Mouse (Mus musculus) embryonic facial prominence, embryonic 12.5 days (tissue): ENCODE measurements around the gene Rnf220. TPM values are rescaled to one million over a fixed set of nuclear protein-coding genes. Genes with fewer than 3 reads are reported as not detected.

Source experiments
- ATAC-seq: fragments of 200-750 bp; cut with Nextera tagmentation; 2 replicates; pipeline ENCODE4 v1.8.0; 2017; ENCODE audit not compliant: insufficient number of reproducible peaks, insufficient read depth, low FRiP score, low TSS enrichment
- H3K27ac ChIP-seq: fragments of 300-500 bp; sonication (generic); 2 replicates; pipeline ENCODE4 v1.5.1; 2016; ENCODE audit warnings: mild to moderate bottlenecking
- H3K27me3 ChIP-seq: fragments of 300-500 bp; sonication (generic); 2 replicates; pipeline ENCODE4 v1.6.1; 2016; ENCODE audit warnings: mild to moderate bottlenecking, moderate library complexity
- H3K36me3 ChIP-seq: fragments of 300-500 bp; sonication (generic); 2 replicates; pipeline ENCODE4 v1.6.1; 2016; ENCODE audit warnings: mild to moderate bottlenecking
- H3K4me1 ChIP-seq: fragments of 300-500 bp; sonication (generic); 2 replicates; pipeline ENCODE4 v1.6.1; 2016
- H3K4me2 ChIP-seq: fragments of 300-500 bp; sonication (generic); replicated peaks from 2 replicates; pipeline ENCODE4 v1.6.1; 2016; ENCODE audit warnings: mild to moderate bottlenecking, moderate library complexity
- H3K4me3 ChIP-seq: fragments of 300-500 bp; sonication (generic); 2 replicates; pipeline ENCODE4 v1.5.1; 2016; ENCODE audit warnings: mild to moderate bottlenecking
- H3K9ac ChIP-seq: fragments of 300-500 bp; sonication (generic); 2 replicates; pipeline ENCODE4 v1.6.1; 2016; ENCODE audit warnings: mild to moderate bottlenecking, moderate library complexity
- H3K9me3 ChIP-seq: fragments of 300-500 bp; sonication (generic); 2 replicates; pipeline ENCODE4 v1.6.1; 2016; ENCODE audit warnings: mild to moderate bottlenecking, moderate library complexity
- WGBS: fragments of 180-500 bp; shearing (Covaris S2); methylation state at CpG from one replicate; pipeline ENCODE4 v1.1.7; 2016; 5-methylcytosine and 5-hydroxymethylcytosine counted together
- polyA plus RNA-seq: library from polyadenylated mRNA; unstranded; fragments of >200 nt; fragmentation: Nextera tagmentation; extraction: Ambion mirVana; gene quantifications from 2 replicates; pipeline ENCODE4 v1.2.1, GENCODE M21; 2016

The Rnf220 gene
- polyA plus RNA-seq, 1 experiment from 2014 or later, result 107 TPM

DNA sequence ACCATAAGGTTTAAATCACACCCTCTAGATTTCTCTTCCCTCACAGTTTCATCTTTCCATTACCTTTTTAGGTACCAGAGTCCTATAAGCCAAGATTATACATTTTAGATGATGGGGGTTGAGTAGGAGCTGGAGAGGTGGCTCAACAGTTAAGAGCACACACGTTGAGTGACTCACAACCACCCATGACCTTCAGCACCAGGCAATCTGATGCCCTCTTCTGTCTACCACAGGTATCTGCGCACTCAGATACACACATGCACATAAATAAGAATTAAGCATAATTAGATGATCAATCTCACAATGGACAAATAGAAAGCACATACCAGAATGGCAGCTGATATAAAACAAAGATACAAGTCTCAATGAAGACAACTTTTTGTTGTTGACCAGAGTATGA is 24.5 kb upstream of the Rnf220 start:
- no peaks in the 10 kb centered on the region for H3K27me3 ChIP-seq
- H3K4me2 ChIP-seq, result no peak overlapping the region
- WGBS, result 70% methylated on average over 2 of the region's 2 CpGs
- no peak overlapping the region for H3K9ac ChIP-seq
- no peak overlapping the region for H3K27ac ChIP-seq
- no peaks in the 10 kb centered on the region for H3K9me3 ChIP-seq
- ATAC-seq, result no peak
- no peaks in the 10 kb centered on the region for H3K36me3 ChIP-seq
- H3K4me1 ChIP-seq, result no peaks in the 10 kb centered on the region
- H3K4me3 ChIP-seq, result no peak overlapping the region

DNA sequence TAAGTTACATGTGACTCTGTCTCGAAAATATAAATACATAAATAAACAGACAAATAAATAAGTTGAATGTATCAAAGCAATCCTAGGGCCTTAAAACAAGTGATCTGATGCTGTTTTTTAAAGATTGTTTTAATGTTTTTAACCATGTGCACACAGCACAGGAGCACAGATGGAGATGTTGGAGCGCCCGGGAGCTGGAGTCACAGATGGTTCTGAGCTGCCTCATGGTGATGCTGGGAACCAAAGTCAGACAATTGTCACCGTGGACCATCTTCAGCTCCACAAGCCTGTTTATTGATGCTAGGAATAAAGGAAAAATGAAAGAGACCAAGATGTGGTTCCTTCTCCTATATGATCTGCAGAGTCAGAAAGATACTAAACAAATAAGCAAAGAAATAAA is 21.4 kb upstream of the Rnf220 start:
- Histone ChIP-seq H3K4me3 (no peak overlapping the region), H3K27ac (no peak overlapping the region), H3K9ac (no peak overlapping the region), H3K4me1 (no peaks in the 10 kb centered on the region), H3K4me2 (no peak overlapping the region), H3K36me3 (no peaks in the 10 kb centered on the region), H3K27me3 (0 out of 2 replicates have a peak, but pooled peaks cover 3% of the 10 kb centered on the region), H3K9me3 (no peaks in the 10 kb centered on the region)
- WGBS, result 79% methylated on average over 4 of the region's 4 CpGs
- ATAC-seq, result no peak

DNA sequence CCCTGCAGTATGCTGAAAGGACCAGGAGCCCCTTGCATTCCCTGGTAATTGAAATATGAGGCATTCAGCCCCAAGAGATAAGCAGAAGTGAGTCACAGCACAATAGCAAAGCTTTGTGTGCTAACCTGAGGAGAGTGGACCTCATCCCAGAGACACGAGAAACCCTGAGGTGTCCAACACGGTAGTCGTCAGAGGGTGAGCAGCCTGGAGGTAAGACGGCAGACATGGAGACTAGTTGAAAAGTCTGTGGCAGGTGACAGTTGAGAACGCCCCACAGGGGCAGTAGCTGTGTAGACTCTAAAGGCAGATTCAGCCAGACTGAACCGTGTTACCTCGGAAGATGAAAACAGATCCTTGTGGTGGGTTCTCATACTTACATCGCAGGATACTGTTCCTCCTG is 2.2 kb upstream of the Rnf220 start:
- Histone ChIP-seq H3K9ac (no peak overlapping the region), H3K27ac (no peak overlapping the region), H3K36me3 (no peaks in the 10 kb centered on the region), H3K4me1 (peaks cover 21% of the 10 kb centered on the region), H3K4me2 (no peak overlapping the region), H3K27me3 (peaks cover 26% of the 10 kb centered on the region), H3K9me3 (peaks cover 5% of the 10 kb centered on the region; the same call in 1 of the 2 replicates), H3K4me3 (no peak overlapping the region)
- 84% methylated on average over 8 of the region's 8 CpGs for WGBS
- no peak for ATAC-seq

DNA sequence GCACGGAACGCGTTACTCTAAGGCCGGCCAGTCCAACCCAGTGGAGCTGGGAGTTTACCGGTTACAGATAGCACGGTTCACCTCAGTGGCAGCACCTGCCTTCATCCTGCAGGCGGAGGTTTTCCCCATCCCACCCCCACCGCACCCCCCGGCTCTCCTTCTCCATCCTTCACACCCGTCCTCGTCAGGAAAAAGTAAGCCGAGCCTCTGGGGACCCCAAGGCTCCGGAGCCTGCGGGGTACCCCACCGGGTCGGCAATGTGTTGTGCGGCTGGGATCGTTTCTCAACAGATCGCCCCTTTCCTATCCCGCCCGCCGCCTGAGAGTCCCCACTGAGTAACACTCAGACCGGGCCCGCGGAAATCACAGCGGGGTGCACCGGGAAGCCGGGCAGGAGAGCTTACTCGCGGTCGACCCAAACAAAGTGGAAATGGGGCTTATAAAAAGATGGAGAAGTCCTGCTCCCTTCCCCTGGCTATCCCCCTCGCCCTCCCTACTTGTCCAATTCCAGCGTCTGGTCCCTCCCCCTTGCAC is 917 bp downstream of the Rnf220 start:
- Histone ChIP-seq H3K36me3 (no peaks in the 10 kb centered on the region), H3K9ac (peak overlapping the region; percentile 52), H3K4me1 (peaks cover 24% of the 10 kb centered on the region), H3K27me3 (peaks cover 47% of the 10 kb centered on the region), H3K4me2 (peak overlapping the region; percentile 94), H3K4me3 (peak overlapping the region; percentile 45), H3K9me3 (no peaks in the 10 kb centered on the region), H3K27ac (no peak overlapping the region)
- WGBS, result under 1% methylated on average over 33 of the region's 33 CpGs
- ATAC-seq, result 0 out of 2 replicates have a peak, but pooled peaks have one; percentile 35

DNA sequence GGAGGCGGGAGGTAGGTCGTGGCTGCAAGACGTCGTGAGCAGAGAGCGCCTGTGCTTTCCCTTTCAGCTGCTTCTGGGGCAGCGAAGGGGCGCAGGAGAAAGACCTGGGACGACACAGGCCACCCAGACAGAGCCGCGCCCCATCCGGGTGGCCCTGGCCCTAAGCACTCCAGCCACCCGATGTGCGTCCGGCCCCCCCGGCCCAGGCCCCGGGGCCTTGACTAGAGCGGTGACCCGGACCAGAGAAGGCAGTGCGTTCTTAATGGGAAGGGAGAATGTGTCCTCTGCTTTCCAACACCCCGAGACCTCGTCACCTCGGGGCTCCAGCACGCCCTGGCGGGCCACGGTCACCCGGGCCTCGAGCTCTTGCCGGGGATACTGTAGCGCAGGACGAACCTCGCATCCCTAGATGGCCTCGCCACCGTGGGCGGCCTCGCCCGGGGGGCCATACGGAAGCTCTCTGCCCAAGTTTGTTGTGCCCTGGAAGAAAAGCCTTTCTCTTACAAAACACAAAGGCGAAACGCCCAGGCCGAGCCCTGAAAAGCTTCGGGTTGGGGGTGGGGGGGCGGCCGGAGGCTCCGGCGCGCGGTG is 1.8 kb downstream of the Rnf220 start:
- H3K4me2 ChIP-seq, result peak overlapping the region; percentile 94
- peaks cover 24% of the 10 kb centered on the region for H3K4me1 ChIP-seq
- peak overlapping the region; percentile 32 for H3K9ac ChIP-seq
- no peak overlapping the region for H3K27ac ChIP-seq
- under 1% methylated on average over 46 of the region's 47 CpGs for WGBS
- H3K9me3 ChIP-seq, result no peaks in the 10 kb centered on the region
- H3K36me3 ChIP-seq, result no peaks in the 10 kb centered on the region
- H3K27me3 ChIP-seq, result peaks cover 56% of the 10 kb centered on the region
- no peak for ATAC-seq
- peak overlapping the region; percentile 45 for H3K4me3 ChIP-seq

DNA sequence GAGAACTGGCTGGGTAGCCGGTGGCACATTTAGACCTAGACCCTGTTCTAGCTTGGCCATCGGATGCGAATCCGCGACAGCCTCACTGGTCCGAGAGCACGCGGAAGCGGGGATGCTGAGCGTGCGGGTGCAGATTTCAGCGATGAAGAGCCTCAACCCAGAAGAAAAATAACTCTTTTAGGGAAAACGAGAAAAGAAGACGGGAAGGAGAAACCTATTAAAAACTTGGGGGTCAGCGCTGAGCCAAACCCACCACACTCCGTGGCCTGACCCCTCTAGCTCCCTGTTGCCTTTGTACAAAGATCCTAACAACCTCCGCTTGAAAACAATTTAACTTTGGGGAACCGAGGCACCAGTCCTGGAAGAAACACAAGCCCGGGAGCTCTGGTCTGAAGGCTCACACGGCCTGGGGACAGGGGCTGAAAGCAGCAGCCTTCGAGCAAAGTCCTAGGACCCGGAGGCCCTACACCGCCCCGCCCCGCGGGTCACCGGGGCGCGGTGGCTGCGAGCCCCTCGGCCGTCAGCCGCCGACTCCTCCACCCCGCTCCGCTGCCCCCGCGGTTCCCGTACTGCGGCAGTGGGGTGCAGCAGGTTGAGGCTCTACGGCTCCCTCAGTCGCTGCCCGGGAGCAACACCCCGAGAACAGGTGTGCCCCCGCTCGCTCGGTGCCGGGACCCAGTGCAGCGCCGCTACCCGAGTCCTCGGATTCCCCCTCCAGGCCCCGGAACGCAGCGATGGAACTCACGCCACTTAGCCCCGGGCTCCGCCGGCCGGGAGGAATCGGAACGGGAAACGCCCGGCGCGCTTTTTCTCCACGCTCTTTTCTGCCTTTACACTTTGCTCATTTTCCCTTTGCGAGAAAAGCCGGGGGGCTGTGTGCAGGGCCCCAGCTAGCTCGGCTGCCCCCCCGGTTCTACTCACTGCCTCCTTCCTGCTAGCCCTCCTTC is 2.7 kb downstream of the Rnf220 start:
- no peak overlapping the region for H3K27ac ChIP-seq
- no peak for ATAC-seq
- WGBS, result 1% methylated on average over 71 of the region's 71 CpGs

DNA sequence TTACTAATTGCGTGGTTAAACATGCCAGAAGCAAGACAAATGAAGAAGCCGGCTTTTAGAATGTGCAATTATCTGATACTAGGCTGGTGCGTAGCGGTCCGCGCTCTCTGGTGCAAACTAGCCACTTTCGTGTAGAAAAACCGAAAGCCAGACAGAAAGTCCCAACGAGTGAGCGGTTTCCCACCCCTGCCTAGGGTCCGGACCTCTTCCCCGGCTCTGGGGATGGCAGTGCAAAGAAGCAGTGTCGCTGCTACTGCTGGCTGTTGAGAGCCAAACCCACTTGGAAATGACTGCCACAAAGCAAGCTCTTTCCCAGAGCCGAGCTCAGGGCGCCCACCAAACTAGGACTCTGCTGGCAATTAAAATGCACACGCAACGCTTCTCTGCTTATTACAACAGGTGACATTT is 3.7 kb downstream of the Rnf220 start:
- Histone ChIP-seq H3K27me3 (peaks cover 68% of the 10 kb centered on the region), H3K9ac (no peak overlapping the region), H3K36me3 (no peaks in the 10 kb centered on the region), H3K4me1 (peaks cover 24% of the 10 kb centered on the region), H3K4me3 (no peak overlapping the region), H3K27ac (no peak overlapping the region), H3K9me3 (no peaks in the 10 kb centered on the region), H3K4me2 (no peak overlapping the region)
- WGBS, result 5% methylated on average over 17 of the region's 17 CpGs
- no peak for ATAC-seq

More for the DNA sequence above, 2.7 kb downstream of the Rnf220 start:
- H3K36me3 ChIP-seq, result no peaks in the 10 kb centered on the region
- H3K9me3 ChIP-seq, result no peaks in the 10 kb centered on the region
- peaks cover 24% of the 10 kb centered on the region for H3K4me1 ChIP-seq
- H3K9ac ChIP-seq, result no peak overlapping the region; the same call in 1 of the 2 replicates
- H3K4me3 ChIP-seq, result peak overlapping the region; percentile 45
- H3K4me2 ChIP-seq, result peak overlapping the region; percentile 94
- peaks cover 64% of the 10 kb centered on the region for H3K27me3 ChIP-seq

DNA sequence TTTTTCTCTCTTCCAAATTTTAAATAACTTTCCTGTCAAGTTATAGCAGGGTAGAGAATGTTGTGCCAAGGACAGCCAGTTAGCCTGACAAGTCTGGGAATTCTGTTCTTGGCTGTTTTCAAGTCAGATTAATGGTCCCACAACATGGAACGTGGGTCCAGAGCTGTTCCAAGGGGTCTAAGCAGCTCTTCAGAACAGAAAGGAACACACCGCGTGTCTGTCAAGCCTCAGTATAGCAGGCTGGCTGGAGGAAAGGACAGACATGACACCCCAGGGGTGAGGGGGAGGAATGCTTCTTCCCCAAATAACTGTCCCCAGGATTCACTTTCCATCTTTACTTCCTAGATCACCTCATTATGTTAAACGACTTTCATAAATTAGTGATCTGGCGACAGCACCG is 5.0 kb downstream of the Rnf220 start:
- H3K27me3 ChIP-seq, result peaks cover 80% of the 10 kb centered on the region
- H3K4me1 ChIP-seq, result peaks cover 24% of the 10 kb centered on the region
- 73% methylated on average over 6 of the region's 6 CpGs for WGBS

DNA sequence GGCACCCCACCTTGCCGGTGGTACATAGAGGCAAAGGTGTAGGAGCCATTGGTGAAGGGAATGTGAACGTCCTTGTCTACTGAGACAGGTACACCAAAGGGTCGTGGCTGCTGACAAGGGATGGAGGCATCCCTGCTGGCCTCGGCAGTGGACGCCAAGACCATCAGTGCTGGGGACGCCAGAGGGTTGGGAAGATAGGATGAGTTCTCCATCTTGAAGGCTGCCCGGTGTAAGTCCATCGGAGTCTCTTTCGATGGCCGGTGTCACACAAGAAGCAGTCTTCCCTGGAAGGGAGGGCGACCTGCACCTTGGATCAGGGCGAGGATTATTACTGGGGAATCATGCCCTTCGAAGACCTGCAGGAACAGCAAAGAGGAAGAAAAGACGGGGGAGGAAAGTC is 6.9 kb downstream of the Rnf220 start:
- Histone ChIP-seq H3K4me2 (no peak overlapping the region), H3K4me1 (peaks cover 13% of the 10 kb centered on the region), H3K27ac (no peak overlapping the region), H3K9me3 (no peaks in the 10 kb centered on the region), H3K9ac (no peak overlapping the region), H3K4me3 (no peak overlapping the region), H3K27me3 (peaks cover 83% of the 10 kb centered on the region), H3K36me3 (no peaks in the 10 kb centered on the region)
- no peak for ATAC-seq
- 88% methylated on average over 14 of the region's 14 CpGs for WGBS

More for the DNA sequence above, 5.0 kb downstream of the Rnf220 start:
- H3K9ac ChIP-seq, result no peak overlapping the region
- no peaks in the 10 kb centered on the region for H3K36me3 ChIP-seq
- no peaks in the 10 kb centered on the region for H3K9me3 ChIP-seq
- no peak overlapping the region for H3K4me3 ChIP-seq
- H3K4me2 ChIP-seq, result no peak overlapping the region
- H3K27ac ChIP-seq, result no peak overlapping the region
- no peak for ATAC-seq

DNA sequence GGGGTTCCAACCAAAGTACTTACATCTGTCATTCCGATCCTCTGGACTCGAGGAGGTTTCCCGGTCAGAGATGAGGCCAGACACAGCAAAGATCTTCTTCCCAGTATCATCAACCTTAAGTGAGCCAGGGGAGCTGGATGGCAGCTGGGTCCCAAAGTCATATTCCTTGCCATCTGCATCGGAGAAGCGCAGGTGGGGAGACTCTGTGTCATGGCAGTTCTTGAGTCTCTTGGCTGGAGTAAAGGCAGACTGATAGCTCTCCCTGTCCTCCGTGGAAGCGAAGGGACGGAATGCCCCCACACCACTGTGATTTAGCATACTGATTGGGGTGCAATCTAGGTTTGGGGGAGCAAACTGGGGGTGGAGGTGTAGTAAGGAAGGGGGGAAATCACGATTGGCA is 7.3 kb downstream of the Rnf220 start:
- no peak for ATAC-seq
- H3K4me1 ChIP-seq, result peaks cover 9% of the 10 kb centered on the region
- no peak overlapping the region for H3K9ac ChIP-seq
- peaks cover 83% of the 10 kb centered on the region for H3K27me3 ChIP-seq
- H3K27ac ChIP-seq, result no peak overlapping the region
- no peak overlapping the region for H3K4me3 ChIP-seq
- H3K36me3 ChIP-seq, result no peaks in the 10 kb centered on the region
- WGBS, result 91% methylated on average over 9 of the region's 9 CpGs
- no peak overlapping the region for H3K4me2 ChIP-seq
- H3K9me3 ChIP-seq, result no peaks in the 10 kb centered on the region

DNA sequence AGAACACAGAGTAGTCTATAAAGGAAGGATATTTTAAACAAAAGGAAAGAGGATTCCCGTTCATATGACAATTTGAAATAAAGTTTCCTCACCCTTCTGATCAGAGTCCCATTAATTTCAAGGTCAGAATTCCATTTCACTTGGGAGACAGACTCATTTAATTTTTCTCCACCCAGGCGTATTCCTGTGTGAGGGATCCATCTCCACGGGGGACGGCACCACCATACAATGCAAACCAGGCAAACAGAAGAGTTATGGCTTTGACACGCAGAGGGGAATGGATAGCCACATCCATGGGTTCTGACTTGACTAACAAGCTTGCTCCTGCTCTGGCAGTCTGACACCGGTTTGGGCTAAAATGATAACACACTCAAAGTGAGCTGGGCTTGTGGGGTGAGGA is 9.4 kb downstream of the Rnf220 start:
- Histone ChIP-seq H3K4me1 (no peaks in the 10 kb centered on the region), H3K36me3 (no peaks in the 10 kb centered on the region), H3K4me3 (no peak overlapping the region), H3K27me3 (peaks cover 78% of the 10 kb centered on the region), H3K4me2 (no peak overlapping the region), H3K9ac (no peak overlapping the region), H3K27ac (no peak overlapping the region), H3K9me3 (no peaks in the 10 kb centered on the region)
- WGBS, result 80% methylated on average over 6 of the region's 6 CpGs
- no peak for ATAC-seq

DNA sequence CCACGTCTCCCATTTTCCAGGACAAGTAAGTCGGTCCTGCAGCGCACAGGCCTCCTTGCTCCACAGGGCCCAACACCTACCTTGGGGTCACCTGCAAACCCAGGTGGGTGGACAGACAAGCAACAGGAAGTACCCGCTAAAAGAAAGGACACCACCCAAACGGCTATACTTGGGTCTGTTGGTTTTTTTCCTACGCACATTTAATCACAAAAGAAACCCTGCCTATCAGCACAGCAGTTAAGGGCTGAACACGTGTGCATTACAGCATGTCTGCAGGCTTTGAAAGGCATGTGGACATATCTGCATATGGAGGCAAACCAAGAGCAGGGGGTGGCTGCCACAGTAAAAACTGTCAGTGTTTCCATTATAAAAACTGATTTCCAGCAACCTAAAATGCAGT is 10.7 kb downstream of the Rnf220 start:
- ATAC-seq, result no peak
- Histone ChIP-seq H3K9ac (no peak overlapping the region), H3K4me3 (no peak overlapping the region), H3K27ac (no peak overlapping the region), H3K4me1 (no peaks in the 10 kb centered on the region), H3K27me3 (peaks cover 65% of the 10 kb centered on the region), H3K36me3 (no peaks in the 10 kb centered on the region), H3K9me3 (no peaks in the 10 kb centered on the region), H3K4me2 (no peak overlapping the region)
- WGBS, result 83% methylated on average over 7 of the region's 7 CpGs
